Mouse (Mus musculus): ENCODE data around the gene Nol12. TPM values are rescaled to one million over a fixed set of nuclear protein-coding genes. Genes with fewer than 3 reads are reported as not detected.

The Nol12 gene
- polyA plus RNA-seq, 1 experiment from 2014 or later, result 43.8 TPM

- ATAC-seq (replicated peaks; ENCODE audit: low FRiP score, low read depth) (no peak), DNase-seq (ENCODE audit: low spot score) (no peak)
- Histone ChIP-seq H3K4me1 (replicated peaks; ENCODE audit: insufficient read depth, low read length) (no peaks in the 10 kb centered on the region), H3K36me3 (ENCODE audit: insufficient read depth, low read length) (no peaks in the 10 kb centered on the region), H3K4me2 (ENCODE audit: low read length) (no peak overlapping the region), H3K4me3 (replicated peaks; ENCODE audit: low read depth, low read length) (no peak overlapping the region), H3K27ac (no peak overlapping the region), H3K27me3 (ENCODE audit: insufficient read depth, low read length) (no peaks in the 10 kb centered on the region), H3K9me3 (replicated peaks; ENCODE audit: low read length) (no peaks in the 10 kb centered on the region), H3K9ac (ENCODE audit: low read depth, low read length) (no peak overlapping the region)
- WGBS, result 67% methylated on average over 6 of the region's 6 CpGs
- TF ChIP-seq CTCF (IDR thresholded peaks at IDR 0.05; ENCODE audit: low read depth), result no peak
Observed at GRCm38 (mm10) chr15:78971626-78972025, 36.9 kb downstream of the Nol12 start.

- Histone ChIP-seq H3K9ac (ENCODE audit: low read depth, low read length) (no peak overlapping the region), H3K36me3 (ENCODE audit: insufficient read depth, low read length) (no peaks in the 10 kb centered on the region), H3K4me3 (replicated peaks; ENCODE audit: low read depth, low read length) (no peak overlapping the region), H3K27ac (no peak overlapping the region), H3K4me2 (ENCODE audit: low read length) (no peak overlapping the region), H3K9me3 (replicated peaks; ENCODE audit: low read length) (no peaks in the 10 kb centered on the region), H3K4me1 (replicated peaks; ENCODE audit: insufficient read depth, low read length) (peaks cover 2% of the 10 kb centered on the region; the same call in 1 of the 2 replicates), H3K27me3 (ENCODE audit: insufficient read depth, low read length) (no peaks in the 10 kb centered on the region)
- TF ChIP-seq CTCF (IDR thresholded peaks at IDR 0.05; ENCODE audit: low read depth), result peak; percentile 67
- no peak; the same call in 1 of the 2 replicates for ATAC-seq (replicated peaks; ENCODE audit: low FRiP score, low read depth)
- WGBS, result 76% methylated on average over 7 of the region's 7 CpGs
- peak; percentile 45 for DNase-seq (ENCODE audit: low spot score)
Observed at GRCm38 (mm10) chr15:78973950-78974349, 39.2 kb downstream of the Nol12 start.

GRCm38 (mm10) chr15:78977676-78978159, 43.0 kb downstream of the Nol12 start:
- H3K27ac ChIP-seq, result no peak overlapping the region
- no peak for TF ChIP-seq CTCF (IDR thresholded peaks at IDR 0.05; ENCODE audit: low read depth)
- no peak overlapping the region for H3K4me2 ChIP-seq (ENCODE audit: low read length)
- no peak for ATAC-seq (replicated peaks; ENCODE audit: low FRiP score, low read depth)
- peaks cover 4% of the 10 kb centered on the region; the same call in 1 of the 2 replicates for H3K4me1 ChIP-seq (replicated peaks; ENCODE audit: insufficient read depth, low read length)
- no peak for DNase-seq (ENCODE audit: low spot score)
- no peaks in the 10 kb centered on the region for H3K9me3 ChIP-seq (replicated peaks; ENCODE audit: low read length)
- WGBS, result 86% methylated on average over 8 of the region's 8 CpGs
- H3K36me3 ChIP-seq (ENCODE audit: insufficient read depth, low read length), result no peaks in the 10 kb centered on the region
- no peak overlapping the region for H3K9ac ChIP-seq (ENCODE audit: low read depth, low read length)
- no peaks in the 10 kb centered on the region for H3K27me3 ChIP-seq (ENCODE audit: insufficient read depth, low read length)
- no peak overlapping the region for H3K4me3 ChIP-seq (replicated peaks; ENCODE audit: low read depth, low read length)

- no peak overlapping the region for H3K4me2 ChIP-seq (ENCODE audit: low read length)
Observed at GRCm38 (mm10) chr15:78978875-78979274, 44.1 kb downstream of the Nol12 start.

GRCm38 (mm10) chr15:78980084-78980483, 45.4 kb downstream of the Nol12 start:
- H3K4me1 ChIP-seq (replicated peaks; ENCODE audit: insufficient read depth, low read length), result peaks cover 15% of the 10 kb centered on the region
- H3K27ac ChIP-seq, result no peak overlapping the region
- no peaks in the 10 kb centered on the region for H3K9me3 ChIP-seq (replicated peaks; ENCODE audit: low read length)
- no peaks in the 10 kb centered on the region for H3K27me3 ChIP-seq (ENCODE audit: insufficient read depth, low read length)
- H3K9ac ChIP-seq (ENCODE audit: low read depth, low read length), result no peak overlapping the region
- 92% methylated on average over 4 of the region's 4 CpGs for WGBS
- H3K4me3 ChIP-seq (replicated peaks; ENCODE audit: low read depth, low read length), result no peak overlapping the region
- no peak overlapping the region for H3K4me2 ChIP-seq (ENCODE audit: low read length)
- ATAC-seq (replicated peaks; ENCODE audit: low FRiP score, low read depth) (no peak), DNase-seq (ENCODE audit: low spot score) (no peak)
- TF ChIP-seq CTCF (IDR thresholded peaks at IDR 0.05; ENCODE audit: low read depth), result no peak
- no peaks in the 10 kb centered on the region for H3K36me3 ChIP-seq (ENCODE audit: insufficient read depth, low read length)

More at GRCm38 (mm10) chr15:78978875-78979274, 44.1 kb downstream of the Nol12 start:
- TF ChIP-seq CTCF (IDR thresholded peaks at IDR 0.05; ENCODE audit: low read depth), result no peak
- no peak for ATAC-seq (replicated peaks; ENCODE audit: low FRiP score, low read depth)
- H3K4me3 ChIP-seq (replicated peaks; ENCODE audit: low read depth, low read length), result no peak overlapping the region
- H3K4me1 ChIP-seq (replicated peaks; ENCODE audit: insufficient read depth, low read length), result peaks cover 6% of the 10 kb centered on the region
- H3K27ac ChIP-seq, result no peak overlapping the region
- no peaks in the 10 kb centered on the region for H3K36me3 ChIP-seq (ENCODE audit: insufficient read depth, low read length)
- no peaks in the 10 kb centered on the region for H3K9me3 ChIP-seq (replicated peaks; ENCODE audit: low read length)
- 2% methylated on average over 4 of the region's 4 CpGs for WGBS
- peak; percentile 79 for DNase-seq (ENCODE audit: low spot score)
- no peaks in the 10 kb centered on the region for H3K27me3 ChIP-seq (ENCODE audit: insufficient read depth, low read length)
- H3K9ac ChIP-seq (ENCODE audit: low read depth, low read length), result no peak overlapping the region

GRCm38 (mm10) chr15:78982658-78983435, 48.1 kb downstream of the Nol12 start:
- Histone ChIP-seq H3K27ac (peak overlapping the region; percentile 96), H3K36me3 (ENCODE audit: insufficient read depth, low read length) (peaks cover 2% of the 10 kb centered on the region; the same call in 1 of the 2 replicates), H3K4me1 (replicated peaks; ENCODE audit: insufficient read depth, low read length) (peaks cover 19% of the 10 kb centered on the region), H3K4me3 (replicated peaks; ENCODE audit: low read depth, low read length) (peak overlapping the region; percentile 89), H3K4me2 (ENCODE audit: low read length) (peak overlapping the region; percentile 80), H3K27me3 (ENCODE audit: insufficient read depth, low read length) (no peaks in the 10 kb centered on the region), H3K9me3 (replicated peaks; ENCODE audit: low read length) (no peaks in the 10 kb centered on the region), H3K9ac (ENCODE audit: low read depth, low read length) (peak overlapping the region; percentile 89)
- WGBS, result under 1% methylated on average over 55 of the region's 67 CpGs
- TF ChIP-seq CTCF (IDR thresholded peaks at IDR 0.05; ENCODE audit: low read depth), result no peak
- DNase-seq (ENCODE audit: low spot score) (peak; percentile 95), ATAC-seq (replicated peaks; ENCODE audit: low FRiP score, low read depth) (peak; percentile 85)
